Mouse (Mus musculus): ENCODE measurements around the gene Plxnd1.

Plxnd1 gene

DNA sequence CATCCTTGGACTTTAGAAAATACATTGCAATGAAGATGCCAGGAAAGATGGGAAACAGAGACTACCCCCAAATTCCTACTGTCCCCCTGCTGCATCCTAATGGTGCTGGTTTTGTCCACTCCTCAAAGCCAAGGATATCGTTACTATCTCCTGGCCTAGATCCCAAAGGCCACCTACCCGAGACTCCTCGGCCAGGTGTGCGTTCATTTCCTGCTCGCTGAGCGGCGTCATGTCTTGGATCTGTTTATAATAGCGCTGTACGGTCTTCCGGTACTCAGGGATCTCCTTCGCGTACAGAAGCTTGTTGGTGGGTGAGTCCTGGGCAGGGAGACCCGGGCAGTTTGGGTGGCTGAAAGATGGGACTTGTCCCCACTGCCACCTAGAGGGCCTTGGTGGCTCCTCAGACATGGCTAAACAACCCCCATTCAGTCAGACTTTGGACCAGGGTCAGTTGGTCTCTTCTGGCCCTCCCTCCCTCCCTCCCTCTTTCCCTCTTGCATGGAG is 38.3 kb downstream of the Plxnd1 start:
- DNase-seq: no peak

DNA sequence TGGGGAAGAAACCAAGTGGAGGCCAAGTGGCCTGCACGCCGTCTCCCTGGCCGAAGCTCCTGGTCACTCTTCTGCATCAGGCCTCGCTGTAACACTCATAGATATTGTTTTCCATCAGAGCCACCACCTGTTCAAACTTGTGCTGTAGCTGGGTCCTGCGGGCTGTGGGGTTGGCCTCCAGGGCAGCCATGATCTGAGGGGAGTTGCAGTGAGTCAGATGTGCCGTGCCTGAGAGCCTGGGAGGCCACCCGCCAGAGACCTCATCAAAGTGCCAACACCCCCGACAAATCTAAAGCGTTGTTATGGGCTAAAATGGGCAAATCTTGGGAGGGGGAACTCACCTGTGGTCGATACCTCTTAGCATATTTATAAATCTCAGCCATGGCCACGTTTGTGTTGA is 39.1 kb downstream of the Plxnd1 start:
- DNase-seq: no peak

GRCm38 (mm10) chr6:115955169-115955568 is 39.6 kb downstream of the Plxnd1 start:
- DNase-seq: no peak

- DNase-seq: no peak
These were observed 40.2 kb downstream of the Plxnd1 start for GRCm38 (mm10) chr6:115954506-115955074.

- peak in 1 of 2 experiments; percentile 33 for DNase-seq
These were observed 48.4 kb downstream of the Plxnd1 start for GRCm38 (mm10) chr6:115946389-115946788.

DNA sequence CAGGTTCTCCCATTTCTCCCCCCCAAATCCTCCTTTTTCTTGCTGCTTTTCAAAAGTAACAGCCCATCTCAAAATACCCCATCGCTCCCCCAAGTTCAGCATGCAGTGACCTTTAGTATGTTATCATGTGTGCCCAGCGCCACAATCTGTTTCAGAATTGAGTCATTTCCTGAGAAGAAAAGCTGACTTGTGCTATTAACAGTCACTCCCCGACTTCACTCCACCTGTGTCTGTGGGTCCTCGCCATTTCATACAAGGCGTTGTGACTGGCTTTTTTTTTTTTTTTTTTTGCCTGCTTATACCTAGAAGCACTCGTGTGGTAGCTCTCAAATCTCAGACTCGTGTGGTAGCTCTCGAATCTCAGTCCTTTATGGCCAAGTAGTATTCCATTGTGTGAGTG is 49.2 kb downstream of the Plxnd1 start:
- no peak for DNase-seq

DNA sequence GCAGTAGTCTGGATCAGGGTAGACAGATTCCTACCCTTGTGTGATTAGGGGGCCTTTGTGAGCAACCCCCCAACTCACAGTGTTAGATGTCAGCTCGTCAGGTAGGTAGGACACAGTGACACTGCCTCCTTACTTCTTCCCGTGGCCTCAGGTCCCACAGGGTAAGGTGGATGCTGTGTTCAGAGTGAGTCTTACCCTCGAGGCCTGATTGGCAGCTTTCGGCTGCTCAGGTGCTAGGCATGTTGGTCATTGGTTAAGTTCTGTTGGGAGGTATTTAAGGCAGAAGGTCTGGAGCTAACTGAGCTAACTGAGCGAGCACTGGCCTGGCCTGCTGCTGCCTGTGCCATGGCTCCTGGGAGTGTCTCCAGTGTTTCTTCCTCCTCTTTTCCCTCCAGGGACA is 50.2 kb downstream of the Plxnd1 start, which contains the start of gene H1foo:
TSS of gene H1foo (plus strand) at position 301 of the 400 bp plus-strand sequence.
- no peak for DNase-seq

- no peak for DNase-seq
These were observed 51.0 kb downstream of the Plxnd1 start for GRCm38 (mm10) chr6:115943498-115944427.

GRCm38 (mm10) chr6:115941128-115941527 is 53.7 kb downstream of the Plxnd1 start:
- DNase-seq: no peak

DNA sequence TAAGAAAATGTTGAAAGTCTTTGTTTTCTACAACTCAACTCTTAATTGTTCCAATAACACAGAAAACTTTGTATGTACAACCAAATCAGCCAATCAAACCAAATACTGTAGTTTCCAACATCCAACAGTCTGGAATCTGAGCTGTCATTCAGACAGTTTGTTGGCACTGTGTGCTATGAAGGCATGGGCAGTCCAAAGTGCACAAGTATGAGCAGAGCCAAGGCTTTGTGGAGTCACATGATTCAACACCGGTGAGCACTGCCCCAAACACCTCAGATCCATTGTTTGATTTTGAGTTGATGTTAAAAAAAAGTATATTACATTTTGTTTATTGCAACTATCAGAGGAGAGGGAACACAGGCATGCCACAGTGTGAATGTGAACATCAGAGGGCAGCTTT is 54.2 kb downstream of the Plxnd1 start:
- no peak for DNase-seq

DNA sequence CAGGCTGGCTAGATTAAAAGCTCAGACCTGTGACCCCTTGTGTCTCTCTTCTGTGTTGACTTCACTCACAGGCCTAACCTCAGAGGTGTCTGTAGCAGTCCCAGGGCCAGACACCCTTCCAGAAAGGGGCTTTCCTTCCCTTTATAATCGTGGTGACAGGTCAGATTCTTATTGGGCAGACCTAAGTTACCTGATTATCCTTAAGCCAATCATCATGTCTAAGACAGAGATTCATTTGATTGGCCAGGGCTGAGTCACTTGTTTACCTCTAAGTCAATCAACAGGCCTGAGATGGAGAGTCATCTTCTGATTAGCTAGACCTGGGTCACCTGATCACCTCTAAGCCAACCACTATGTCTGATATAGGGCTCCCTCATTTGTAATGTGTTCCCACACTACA is 56.0 kb downstream of the Plxnd1 start:
- no peak for DNase-seq

GRCm38 (mm10) chr6:115938011-115938410 is 56.8 kb downstream of the Plxnd1 start:
- no peak for DNase-seq

DNA sequence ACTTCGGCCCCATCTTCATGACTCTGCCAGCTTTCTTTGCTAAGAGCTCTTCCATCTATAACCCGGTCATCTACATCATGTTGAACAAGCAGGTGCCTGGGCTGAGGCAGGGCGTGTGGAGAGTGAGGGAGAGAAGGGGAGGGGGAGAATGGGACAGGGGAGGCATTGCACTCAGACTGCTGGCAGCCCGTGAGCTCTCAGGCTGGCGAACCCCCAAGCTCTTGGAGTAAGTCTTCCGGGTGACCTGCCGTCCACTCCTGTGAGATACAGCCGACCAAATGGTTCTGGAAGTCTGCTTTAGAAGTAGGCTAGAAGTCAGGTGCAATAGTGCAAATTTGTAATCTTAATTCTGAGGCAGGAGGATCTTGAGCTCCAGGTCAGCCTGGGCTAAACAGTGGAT is 59.3 kb downstream of the Plxnd1 start:
- no peak for DNase-seq

GRCm38 (mm10) chr6:115932391-115932790 is 62.4 kb downstream of the Plxnd1 start:
- no peak for DNase-seq

DNA sequence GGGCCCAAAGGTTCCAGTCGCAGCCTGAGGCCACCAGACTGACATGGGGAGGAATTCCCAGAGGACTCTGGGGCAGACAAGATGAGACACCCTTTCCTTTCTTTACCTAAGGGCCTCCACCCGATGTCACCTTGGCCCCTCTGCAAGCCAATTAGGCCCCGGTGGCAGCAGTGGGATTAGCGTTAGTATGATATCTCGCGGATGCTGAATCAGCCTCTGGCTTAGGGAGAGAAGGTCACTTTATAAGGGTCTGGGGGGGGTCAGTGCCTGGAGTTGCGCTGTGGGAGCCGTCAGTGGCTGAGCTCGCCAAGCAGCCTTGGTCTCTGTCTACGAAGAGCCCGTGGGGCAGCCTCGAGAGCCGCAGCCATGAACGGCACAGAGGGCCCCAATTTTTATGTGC is 63.2 kb downstream of the Plxnd1 start, which contains the start of gene Rho:
TSS of gene Rho (plus strand) at position 110 of the 400 bp plus-strand sequence.
- no peak for DNase-seq

GRCm38 (mm10) chr6:115930018-115930417 is 64.8 kb downstream of the Plxnd1 start:
- DNase-seq: no peak

- no peak for DNase-seq
These were observed 67.2 kb downstream of the Plxnd1 start for GRCm38 (mm10) chr6:115927292-115928242.

DNA sequence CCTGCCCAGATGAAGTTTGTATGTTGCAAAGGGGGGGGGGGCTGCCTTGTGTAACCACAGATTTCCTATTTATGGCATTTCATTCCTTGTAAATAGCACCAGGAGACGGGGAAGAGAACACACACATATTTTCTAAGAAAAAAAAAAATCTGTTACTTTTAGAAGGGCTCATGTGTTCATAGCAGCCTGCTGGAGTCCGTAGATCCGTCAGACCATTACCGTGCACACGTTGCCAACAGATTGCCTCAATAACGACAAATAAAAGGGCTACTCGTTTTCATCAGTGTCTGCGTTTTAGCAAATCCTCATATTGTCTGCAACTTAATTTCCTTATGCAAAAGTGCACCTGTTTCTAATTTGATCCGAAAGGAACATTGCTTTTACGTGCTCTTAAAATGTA is 68.4 kb downstream of the Plxnd1 start:
- no peak for DNase-seq

- DNase-seq: peak; percentile 34 to 52
These were observed 70.0 kb downstream of the Plxnd1 start for GRCm38 (mm10) chr6:115924829-115925228.

DNA sequence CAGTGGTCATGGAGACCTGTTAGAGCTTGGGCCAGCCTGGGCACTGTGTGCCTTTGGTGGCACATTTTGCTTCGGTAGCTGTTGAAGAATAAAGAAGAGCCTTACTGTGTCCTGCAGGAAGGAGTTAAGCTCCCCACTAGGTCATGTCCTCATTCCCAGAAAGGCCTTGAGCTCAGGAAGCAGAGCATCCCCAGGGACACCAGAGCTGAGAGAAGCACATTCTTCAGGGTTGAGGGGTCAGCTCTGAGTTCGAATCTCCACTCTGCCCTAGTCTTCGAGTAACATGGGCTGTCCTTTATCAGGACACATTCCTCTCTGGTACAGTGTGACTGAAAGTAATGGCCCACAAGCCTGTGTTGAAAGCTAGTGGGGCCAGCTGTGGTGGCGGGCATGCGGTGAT is 74.9 kb downstream of the Plxnd1 start:
- DNase-seq: no peak

- no peak for DNase-seq
These were observed 76.2 kb downstream of the Plxnd1 start for GRCm38 (mm10) chr6:115918615-115919014.

DNA sequence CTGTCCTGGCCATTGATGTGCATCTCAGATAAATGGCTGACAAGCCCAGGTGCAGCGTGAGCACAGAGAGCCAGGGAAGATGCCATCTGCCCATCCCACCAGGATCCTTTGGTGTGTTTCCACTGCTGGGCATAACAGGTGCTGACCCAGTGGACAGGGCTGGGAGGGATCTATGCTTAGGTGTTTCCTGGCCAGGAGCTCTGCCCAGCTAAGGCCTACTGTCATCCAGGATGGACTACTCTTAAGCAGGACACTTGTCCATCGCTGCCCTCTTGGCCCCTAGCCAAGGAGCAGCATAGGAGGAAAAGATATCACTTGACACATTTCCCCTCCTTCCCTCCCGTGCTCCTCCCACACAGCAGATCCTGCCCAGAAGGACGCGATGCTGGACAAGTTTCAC is 78.2 kb downstream of the Plxnd1 start:
- no peak for DNase-seq
